Mouse (Mus musculus) c-Kit-positive CD71-positive TER-119-positive erythroid progenitor cells, embryonic 14.5 days (primary cell): Measurements from ENCODE around the gene Socs1.

Source experiments
- DNase-seq: peaks from one replicate; pipeline ENCODE4 v3.0.0-alpha.2; 2013; ENCODE audit warnings: low spot score

The Socs1 gene

GRCm38 (mm10) chr16:10763540-10764264 lies 21.6 kb downstream of the Socs1 start:
- DNase-seq = no peak

DNA sequence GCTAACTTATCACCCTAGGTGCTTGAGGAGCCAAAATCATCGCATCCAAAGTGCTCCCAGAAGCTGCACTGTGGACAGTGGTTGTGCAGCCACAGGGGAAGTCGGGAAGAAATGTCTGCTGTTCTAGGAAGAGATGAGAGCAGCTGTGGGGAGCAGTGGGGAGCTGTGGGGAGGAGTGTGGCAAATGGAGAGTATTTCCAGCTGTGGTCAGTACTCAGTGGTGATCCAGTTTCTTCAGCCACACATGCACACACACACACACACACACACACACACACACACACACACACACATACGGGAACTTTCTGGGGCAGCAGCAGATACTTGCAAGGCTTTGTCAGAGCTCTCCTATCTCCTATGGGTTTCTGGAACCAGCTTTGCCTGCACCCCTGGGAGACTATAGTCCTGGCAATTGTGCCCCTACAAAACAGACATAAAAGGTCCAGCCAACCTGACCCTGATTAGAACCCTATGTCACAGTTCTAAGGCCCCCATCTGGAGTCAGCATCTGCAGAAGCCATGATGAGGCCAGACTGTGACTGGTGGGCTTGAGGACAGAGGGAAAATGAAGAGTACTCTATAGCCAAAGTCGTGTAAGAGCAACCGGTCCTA lies 22.7 kb downstream of the Socs1 start:
- DNase-seq = no peak

- no peak for DNase-seq
These were observed 24.2 kb downstream of the Socs1 start for GRCm38 (mm10) chr16:10761182-10761581.

DNA sequence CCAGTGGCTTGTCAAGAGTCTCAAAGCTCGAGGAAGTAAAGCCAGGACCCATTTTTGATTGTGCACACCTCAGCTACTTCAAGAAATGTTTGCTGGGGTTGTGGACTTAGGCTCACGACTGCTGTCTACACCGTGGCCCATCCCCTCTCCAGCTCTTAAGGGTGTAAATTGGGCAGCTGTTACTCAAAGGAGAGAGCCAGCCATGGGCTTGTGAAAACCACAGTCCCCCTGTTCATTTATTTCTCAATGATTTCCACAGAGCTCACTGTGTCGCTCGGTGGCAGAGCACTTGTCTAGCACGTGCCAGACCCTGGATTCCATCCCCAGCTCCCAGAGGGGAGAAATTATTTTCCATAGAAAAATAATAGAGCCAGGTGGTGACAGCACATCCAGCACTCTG lies 29.2 kb downstream of the Socs1 start:
- no peak for DNase-seq

GRCm38 (mm10) chr16:10754521-10755296 lies 30.6 kb downstream of the Socs1 start:
- no peak for DNase-seq

DNA sequence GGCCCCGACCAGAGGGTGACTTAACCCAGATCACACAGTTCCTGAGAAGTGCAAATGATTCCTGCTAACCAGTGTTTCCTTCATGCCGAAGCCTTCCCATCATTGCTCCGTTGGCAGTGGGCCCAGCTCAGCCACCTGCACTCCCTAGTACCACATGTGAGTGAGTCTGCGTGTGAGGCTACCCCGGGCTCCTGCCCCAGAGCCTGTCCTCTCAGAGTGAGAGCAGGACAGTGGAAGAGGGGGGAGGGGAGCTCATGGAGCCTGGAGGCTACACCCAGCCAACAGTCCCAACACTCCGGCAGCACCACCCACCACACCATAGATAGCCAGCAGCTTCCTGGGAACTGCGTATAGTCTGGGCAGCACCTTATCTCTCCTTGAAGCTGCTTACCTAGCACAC lies 35.5 kb downstream of the Socs1 start:
- no peak for DNase-seq

- DNase-seq = no peak
These were observed 36.1 kb downstream of the Socs1 start for GRCm38 (mm10) chr16:10749226-10749625.

- DNase-seq = no peak
These were observed 44.3 kb downstream of the Socs1 start for GRCm38 (mm10) chr16:10741082-10741481.

DNA sequence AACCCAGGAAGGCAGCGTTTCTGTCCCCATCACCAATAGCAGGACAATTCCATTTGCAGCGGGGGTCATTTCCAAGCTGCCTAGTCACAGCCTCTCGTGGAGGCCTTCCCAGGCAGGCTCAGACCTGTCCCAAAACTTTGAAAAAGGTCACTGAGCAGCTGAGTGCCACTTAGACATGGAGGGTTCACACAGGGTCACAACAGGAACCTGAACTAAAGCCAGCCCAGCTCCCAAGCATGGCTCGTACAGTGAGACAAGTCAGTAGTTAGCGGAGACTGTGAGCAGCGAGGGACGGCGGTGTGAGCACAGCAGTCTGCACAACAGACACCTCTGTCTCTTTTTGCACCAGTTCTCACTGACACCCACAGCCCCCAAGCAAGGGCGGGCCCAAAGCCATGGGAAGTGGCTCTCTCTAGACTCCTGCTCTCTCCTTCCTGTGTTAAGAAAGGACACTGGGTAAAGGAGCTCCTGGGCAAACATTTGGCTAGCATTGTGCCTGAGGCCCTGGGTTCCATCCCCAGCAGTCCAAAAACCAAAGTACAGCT lies 45.4 kb downstream of the Socs1 start:
- DNase-seq = no peak

DNA sequence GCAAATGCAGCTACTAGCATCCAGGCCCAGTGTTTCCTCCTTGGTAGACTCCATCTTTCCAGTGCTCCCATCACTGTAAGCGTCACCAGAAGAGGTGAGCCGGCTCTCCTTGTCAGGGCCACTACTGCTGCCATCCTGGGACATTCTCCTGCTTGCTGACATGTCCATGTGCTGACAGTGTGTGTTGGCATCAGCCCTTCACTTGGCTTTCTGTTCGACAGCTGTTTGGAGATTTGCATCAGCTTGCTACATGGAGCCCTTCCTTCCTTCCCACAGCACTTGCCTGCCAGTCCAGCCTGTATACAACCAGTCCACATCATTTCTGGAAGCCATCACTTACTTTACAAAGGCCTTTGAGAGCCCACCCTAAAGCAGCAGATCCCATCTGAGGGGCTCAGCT lies 46.5 kb downstream of the Socs1 start:
- DNase-seq = no peak

- DNase-seq = no peak
These were observed 47.8 kb downstream of the Socs1 start for GRCm38 (mm10) chr16:10737571-10737970.

- DNase-seq = no peak
These were observed 49.0 kb downstream of the Socs1 start for GRCm38 (mm10) chr16:10736364-10736763.

DNA sequence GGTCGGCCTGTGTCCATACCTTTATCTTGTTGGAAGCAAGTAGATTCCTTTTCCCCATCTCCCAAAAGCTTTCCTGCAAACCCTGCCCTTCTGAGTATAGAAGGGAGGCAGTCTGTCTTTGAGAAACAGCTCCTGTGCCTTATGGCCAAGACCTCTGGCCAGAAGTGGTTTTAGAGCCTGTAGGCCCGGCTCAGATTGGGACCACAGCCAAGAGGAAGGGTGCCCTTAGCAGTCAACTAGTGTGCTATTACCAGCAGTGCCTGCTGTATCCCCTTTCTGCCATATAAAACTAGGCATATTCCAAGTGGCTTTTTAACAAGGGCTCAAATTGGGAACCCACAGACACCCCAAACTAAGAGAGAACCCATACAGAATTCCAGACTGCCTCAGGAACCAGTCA lies 49.6 kb downstream of the Socs1 start:
- no peak for DNase-seq

DNA sequence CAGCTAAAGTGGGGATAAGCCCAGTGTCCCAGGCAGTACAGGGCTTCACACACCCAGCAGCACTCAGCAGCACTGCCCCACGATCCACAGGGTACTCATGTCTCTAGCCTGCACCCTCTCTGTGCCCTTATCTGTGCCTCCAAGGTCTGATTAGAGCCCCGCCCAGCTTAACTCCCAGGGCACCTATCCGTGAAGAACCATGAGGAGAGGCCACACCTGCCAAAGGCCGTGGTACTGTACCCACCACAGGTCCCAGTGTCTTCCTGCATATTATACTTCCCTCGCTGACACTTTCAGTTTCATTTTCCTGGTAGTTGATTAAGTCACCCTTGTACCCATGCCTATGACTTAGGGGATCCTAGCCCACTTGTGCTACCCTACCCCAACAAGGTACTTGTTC lies 52.9 kb downstream of the Socs1 start:
- peak; percentile 63 for DNase-seq
